Mouse (Mus musculus): ENCODE results near the gene Zfp511.

Gene Zfp511

DNA sequence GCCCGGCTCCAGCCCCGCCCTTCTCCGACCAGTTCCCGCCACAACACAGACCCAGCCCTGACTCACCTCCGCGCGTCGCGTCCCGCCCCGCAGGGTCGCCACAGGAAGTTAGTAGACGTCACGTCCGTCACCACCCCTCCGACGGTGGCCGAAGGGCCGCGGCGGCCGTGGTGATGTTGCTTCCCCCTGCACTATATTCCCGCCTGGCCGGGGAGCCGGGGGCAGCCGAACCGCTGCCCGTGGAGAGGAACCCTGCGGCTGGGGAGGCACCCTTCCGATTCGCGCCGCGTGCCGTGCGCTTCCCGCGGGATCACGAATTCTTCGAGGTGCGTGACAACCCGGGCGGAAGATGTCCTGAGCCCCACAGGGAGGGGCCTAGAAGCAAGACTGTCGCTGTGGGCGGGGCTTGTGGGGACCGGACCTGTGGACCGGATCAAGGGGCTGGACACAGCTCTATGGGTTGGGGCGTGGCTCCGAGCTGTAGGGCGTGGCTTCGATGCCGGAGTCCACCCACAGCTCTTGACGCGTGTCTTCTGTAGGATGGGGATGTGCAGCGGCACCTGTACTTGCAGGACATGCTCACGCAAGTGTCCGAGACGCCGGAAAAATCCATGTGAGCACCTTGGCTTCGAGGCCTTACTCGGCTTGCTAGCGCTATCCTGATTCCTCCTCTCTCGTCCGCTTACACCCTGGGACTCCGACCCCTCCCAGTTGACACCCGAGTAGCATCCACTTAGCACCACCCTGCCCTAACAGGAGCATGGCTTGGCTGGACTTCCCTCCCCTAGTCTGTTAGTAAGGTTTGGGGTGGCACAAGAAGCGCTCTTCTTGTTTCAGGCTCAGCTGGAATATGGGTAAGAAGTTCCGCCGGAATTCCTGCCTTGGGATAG is at the start of gene Zfp511, which contains the start of gene Tubgcp2:
Gene Zfp511 (plus strand): TSS at position 111 of the 890 bp plus-strand sequence.
Gene Tubgcp2 (minus strand): TSS at position 389 of the 890 bp plus-strand sequence.
- peak; percentile 84 for DNase-seq (ENCODE audit: low read depth)

GRCm38 (mm10) chr7:139988272-139988671 is 47.9 kb upstream of the Zfp511 start:
- no peak for DNase-seq (ENCODE audit: low read depth)

DNA sequence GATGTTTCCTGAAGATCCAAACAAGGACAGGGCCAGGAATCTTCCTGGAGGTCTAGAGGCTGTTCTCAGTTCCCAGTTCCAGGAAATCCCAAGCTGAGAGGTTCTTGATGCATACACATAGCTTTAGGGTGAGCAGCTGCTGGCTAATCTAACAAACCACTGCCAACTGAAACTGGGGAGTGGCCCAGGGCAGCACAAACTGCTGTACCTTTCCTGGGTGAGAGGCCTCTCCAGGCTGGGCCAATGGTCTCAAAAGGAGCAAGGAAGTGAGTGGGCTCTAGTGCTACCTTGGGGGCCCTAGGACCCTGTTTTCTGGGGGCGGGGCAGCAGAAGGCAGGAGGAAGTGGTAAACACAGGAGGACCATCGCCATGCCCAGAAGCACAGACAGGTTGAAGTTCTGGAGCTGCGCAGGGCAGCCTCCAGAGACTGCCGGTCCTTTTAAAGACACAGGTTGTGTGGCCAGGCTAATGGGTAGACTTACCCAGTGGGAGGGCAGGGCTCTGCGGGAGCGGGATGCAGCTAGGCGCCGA is 45.3 kb upstream of the Zfp511 start:
- no peak for DNase-seq (ENCODE audit: low read depth)

GRCm38 (mm10) chr7:139992406-139992805 is 43.8 kb upstream of the Zfp511 start, which contains the start of gene Adam8:
Gene Adam8 (minus strand): TSS chr7:139992562.
- peak; percentile 44 for DNase-seq (ENCODE audit: low read depth)

GRCm38 (mm10) chr7:139993532-139993931 is 42.7 kb upstream of the Zfp511 start:
- no peak for DNase-seq (ENCODE audit: low read depth)

- no peak for DNase-seq (ENCODE audit: low read depth)
Observed at GRCm38 (mm10) chr7:139994202-139994601, 42.0 kb upstream of the Zfp511 start.

DNA sequence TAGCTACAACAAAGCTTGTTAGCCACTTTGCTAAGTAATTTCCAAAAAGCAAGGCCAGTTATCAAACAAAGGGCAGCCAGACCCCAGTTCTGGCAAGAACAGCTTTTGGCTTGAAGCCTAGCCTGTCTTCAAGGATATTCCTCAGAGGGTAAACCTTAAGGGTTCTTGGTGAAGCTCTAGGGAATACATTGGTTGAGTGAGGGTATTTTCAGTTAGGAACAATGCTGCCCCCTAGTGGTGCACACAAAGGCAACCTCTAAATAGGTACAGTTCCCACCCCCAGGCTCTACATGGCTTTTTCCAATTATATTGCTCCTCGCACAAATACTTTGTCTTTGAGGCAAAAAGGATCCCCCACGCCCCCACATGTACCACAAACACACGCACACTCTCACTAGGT is 41.5 kb upstream of the Zfp511 start:
- DNase-seq (ENCODE audit: low read depth), result peak; percentile 56

- DNase-seq (ENCODE audit: low read depth), result no peak
Observed at GRCm38 (mm10) chr7:139998691-139999350, 37.4 kb upstream of the Zfp511 start.

DNA sequence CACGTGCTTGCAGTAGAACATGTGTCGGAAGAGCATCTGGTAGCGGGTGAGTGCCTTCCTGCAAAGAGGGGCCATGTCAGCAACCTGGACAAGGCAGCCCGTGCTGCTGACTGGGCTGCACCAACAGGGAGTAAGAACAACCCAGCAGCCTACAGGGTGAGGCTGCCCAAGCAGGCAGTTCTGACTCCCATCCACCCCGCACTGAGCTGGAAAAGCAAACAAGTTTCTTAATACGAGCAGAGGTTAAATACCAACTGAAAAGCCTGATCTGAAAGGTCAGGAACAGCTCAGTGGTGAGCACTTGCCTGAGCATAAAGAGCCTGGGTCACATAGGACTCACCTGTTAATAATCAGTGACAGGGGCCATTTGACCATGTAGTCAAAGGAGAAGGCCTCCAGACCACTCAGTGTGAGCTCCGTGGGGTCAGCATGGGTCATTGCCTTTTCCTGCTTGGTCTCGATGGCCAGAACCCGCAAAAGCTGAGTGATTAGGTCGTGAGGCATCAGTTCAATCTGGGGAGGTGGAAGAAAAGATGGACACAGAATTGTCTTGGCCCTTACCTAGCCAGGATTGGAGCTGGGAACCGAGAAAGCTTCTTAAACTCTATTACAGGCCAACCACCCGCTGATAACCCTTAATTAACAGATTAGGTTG is 35.0 kb upstream of the Zfp511 start:
- no peak for DNase-seq (ENCODE audit: low read depth)

GRCm38 (mm10) chr7:140004666-140005065 is 31.5 kb upstream of the Zfp511 start:
- DNase-seq (ENCODE audit: low read depth), result no peak

GRCm38 (mm10) chr7:140006861-140007611 is 29.2 kb upstream of the Zfp511 start:
- DNase-seq (ENCODE audit: low read depth), result no peak

DNA sequence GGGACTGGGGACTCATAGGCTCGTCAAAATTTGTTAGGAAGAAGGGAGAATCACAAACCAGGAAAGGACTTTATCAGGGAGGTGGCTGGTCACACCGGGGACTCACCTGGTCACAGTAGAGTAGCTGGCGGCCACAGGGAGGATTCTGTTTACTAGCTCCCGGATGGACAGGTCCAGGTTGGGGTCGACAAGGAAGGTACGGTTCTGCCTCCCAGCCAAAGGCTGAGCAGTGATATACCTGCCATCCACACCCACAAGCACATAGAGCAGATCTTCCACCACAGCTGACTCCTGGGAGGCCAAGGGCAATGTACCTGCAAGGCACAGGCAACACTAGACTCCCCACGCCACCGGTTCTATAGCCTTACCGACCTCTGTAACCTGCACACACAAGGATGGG is 28.4 kb upstream of the Zfp511 start:
- no peak for DNase-seq (ENCODE audit: low read depth)

GRCm38 (mm10) chr7:140011336-140011735 is 24.9 kb upstream of the Zfp511 start:
- no peak for DNase-seq (ENCODE audit: low read depth)

- DNase-seq (ENCODE audit: low read depth), result no peak
Observed at GRCm38 (mm10) chr7:140031771-140032170, 4.4 kb upstream of the Zfp511 start.

GRCm38 (mm10) chr7:140032366-140032765 is 3.8 kb upstream of the Zfp511 start:
- DNase-seq (ENCODE audit: low read depth), result no peak

- no peak for DNase-seq (ENCODE audit: low read depth)
Observed at GRCm38 (mm10) chr7:140033386-140033785, 2.8 kb upstream of the Zfp511 start.

GRCm38 (mm10) chr7:140035456-140035855 is 735 bp upstream of the Zfp511 start:
- DNase-seq (ENCODE audit: low read depth), result no peak

DNA sequence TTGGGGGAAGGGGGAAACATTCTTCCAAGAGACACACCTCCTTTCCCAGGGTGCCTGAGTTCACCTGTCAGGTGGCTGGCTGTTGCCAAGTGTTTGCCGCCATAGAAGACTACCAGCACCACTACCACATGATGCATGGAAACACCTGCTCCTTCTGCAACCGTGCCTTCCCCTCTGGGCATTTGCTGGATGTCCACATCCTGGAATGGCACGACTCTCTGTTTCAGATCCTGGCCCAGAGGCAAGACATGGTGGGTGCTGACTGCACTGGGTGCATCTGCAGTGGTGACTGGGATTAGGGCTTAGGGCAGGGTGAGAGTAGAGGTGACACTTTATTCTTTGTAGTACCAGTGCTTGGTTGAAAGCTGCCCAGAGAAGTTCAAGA is 972 bp downstream of the Zfp511 start:
- no peak for DNase-seq (ENCODE audit: low read depth)

DNA sequence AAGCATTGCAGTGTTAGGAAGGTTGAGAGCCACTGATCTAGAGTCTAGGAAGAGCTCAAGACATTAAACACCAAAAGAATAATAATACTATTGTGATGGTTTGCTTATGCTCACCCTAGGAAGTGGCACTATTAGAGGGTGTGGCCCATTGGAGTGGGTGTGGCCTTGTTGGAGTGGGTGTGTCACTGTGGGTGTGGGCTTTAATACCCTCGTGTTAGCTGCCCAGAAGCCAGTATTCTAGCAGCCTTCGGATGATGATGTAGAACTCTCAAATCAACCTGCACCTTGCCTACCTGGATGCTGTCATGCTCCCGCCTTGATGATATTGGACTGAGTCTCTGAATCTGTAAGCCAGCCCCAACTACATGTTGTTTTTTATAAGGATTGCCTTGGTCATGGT is 6.5 kb downstream of the Zfp511 start:
- no peak for DNase-seq (ENCODE audit: low read depth)

GRCm38 (mm10) chr7:140045546-140045945 is 9.4 kb downstream of the Zfp511 start:
- DNase-seq (ENCODE audit: low read depth), result no peak

- DNase-seq (ENCODE audit: low read depth), result no peak
Observed at GRCm38 (mm10) chr7:140047811-140048311, 11.7 kb downstream of the Zfp511 start.

Data from c-Kit-positive CD71-positive TER-119-negative erythroid progenitor cells, embryonic 14.5 days (primary cell).